Mouse (Mus musculus) CH12.LX (cell line): ENCODE data around the gene Matn4. TPM values are rescaled to one million over a fixed set of nuclear protein-coding genes. Genes with fewer than 3 reads are reported as not detected.

ENCODE experiments used
- DNase-seq: peaks from one replicate; pipeline ENCODE4 v3.0.0-alpha.2; 2013; ENCODE audit errors: extremely low read depth
- H3K27ac ChIP-seq: 2 replicates; pipeline ENCODE4 v1.5.1; 2012; ENCODE audit warnings: low read depth, mild to moderate bottlenecking, control low read depth, moderate library complexity; ENCODE audit not compliant: insufficient read depth
- H3K27me3 ChIP-seq: replicated peaks from 2 replicates; pipeline ENCODE3; 2012; ENCODE audit warnings: inconsistent platforms
- H3K36me3 ChIP-seq, 2 experiments: replicated peaks in 1 of 2; 2 replicates each; pipeline versions ENCODE3 to v1.6.1; 2012; ENCODE audit warnings: inconsistent platforms in 1 of 2, low read length in 1 of 2, mild to moderate bottlenecking in 1 of 2, mixed read lengths in 1 of 2, moderate library complexity in 1 of 2; ENCODE audit not compliant: control insufficient read depth in 1 of 2, insufficient read depth in 1 of 2
- H3K4me1 ChIP-seq, 2 experiments: 2 replicates each; pipeline ENCODE4 v1.6.1; 2012; ENCODE audit warnings: inconsistent platforms in 1 of 2, moderate library complexity in 1 of 2; ENCODE audit not compliant: insufficient read depth in 2 of 2, control insufficient read depth in 1 of 2
- H3K4me2 ChIP-seq: 2 replicates; pipeline ENCODE4 v1.6.1; 2012; ENCODE audit warnings: low read depth, mild to moderate bottlenecking, control low read depth; ENCODE audit not compliant: poor library complexity, insufficient read depth, severe bottlenecking
- H3K4me3 ChIP-seq, 3 experiments: fragments of 150-350 bp in 1 of 3; sonication (generic) in 1 of 3; replicated peaks in 1 of 3; 2 replicates each; pipeline versions ENCODE3 to v1.5.1; 2011 to 2012; ENCODE audit warnings: low read depth in 2 of 3, low read length in 2 of 3, mild to moderate bottlenecking in 2 of 3, moderate library complexity in 2 of 3, control low read depth in 1 of 3, improper control_type of control experiment in 1 of 3, inconsistent platforms in 1 of 3, mixed read lengths in 1 of 3; ENCODE audit not compliant: poor library complexity in 1 of 3
- H3K79me2 ChIP-seq: replicated peaks from 2 replicates; pipeline ENCODE4 v1.6.1; 2012; ENCODE audit warnings: mild to moderate bottlenecking, moderate library complexity; ENCODE audit not compliant: control insufficient read depth, poor library complexity, insufficient read depth, severe bottlenecking; ENCODE audit errors: extremely low read depth
- H3K9ac ChIP-seq: 2 replicates; pipeline ENCODE4 v1.6.1; 2012; ENCODE audit warnings: low read depth, mild to moderate bottlenecking, control low read depth, moderate library complexity; ENCODE audit not compliant: insufficient read depth
- H3K9me3 ChIP-seq: replicated peaks from 2 replicates; pipeline ENCODE3; 2012; ENCODE audit warnings: low read length, inconsistent platforms, mixed read lengths
- CHD1 ChIP-seq: IDR thresholded peaks from 2 replicates; pipeline ENCODE4 v1.6.1; 2012; ENCODE audit warnings: low read depth, low read length, improper control_type of control experiment, inconsistent platforms
- CTCF ChIP-seq, 2 experiments: IDR thresholded peaks in 1 of 2; conservative IDR thresholded peaks in 1 of 2; 2 replicates each; pipeline ENCODE4 v1.5.1; 2011 to 2012; ENCODE audit warnings: low read depth in 2 of 2, low read length in 2 of 2, improper control_type of control experiment in 1 of 2, inconsistent platforms in 1 of 2, mild to moderate bottlenecking in 1 of 2, moderate library complexity in 1 of 2
- E2F4 ChIP-seq: IDR thresholded peaks from 2 replicates; pipeline ENCODE4 v1.6.1; 2011; ENCODE audit warnings: low read depth, low read length, improper control_type of control experiment; ENCODE audit not compliant: insufficient replicate concordance
- ELF1 ChIP-seq: IDR thresholded peaks from 2 replicates; pipeline ENCODE4 v1.6.1; 2014; ENCODE audit warnings: low read depth, mild to moderate bottlenecking, inconsistent platforms, low read length, improper control_type of control experiment
- EP300 ChIP-seq: IDR thresholded peaks from 2 replicates; pipeline ENCODE4 v1.6.1; 2011; ENCODE audit warnings: low read length, improper control_type of control experiment
- HCFC1 ChIP-seq: IDR thresholded peaks from 2 replicates; pipeline ENCODE4 v1.6.1; 2012; ENCODE audit warnings: low read depth, mild to moderate bottlenecking, inconsistent platforms, low read length, improper control_type of control experiment
- IRF4 ChIP-seq: IDR thresholded peaks from 2 replicates; pipeline ENCODE4 v1.6.1; 2014; ENCODE audit warnings: low read depth, mild to moderate bottlenecking, inconsistent platforms, low read length, improper control_type of control experiment
- KAT2A ChIP-seq: IDR thresholded peaks from 2 replicates; pipeline ENCODE4 v1.6.1; 2012; ENCODE audit warnings: low read length, improper control_type of control experiment, inconsistent platforms; ENCODE audit not compliant: insufficient replicate concordance
- MAFK ChIP-seq: IDR thresholded peaks from 2 replicates; pipeline ENCODE4 v1.6.1; 2011; ENCODE audit warnings: low read length, improper control_type of control experiment; ENCODE audit not compliant: insufficient replicate concordance
- MAZ ChIP-seq: IDR thresholded peaks from 2 replicates; pipeline ENCODE4 v1.6.1; 2012; ENCODE audit warnings: low read depth, mild to moderate bottlenecking, inconsistent platforms, low read length, improper control_type of control experiment, moderate library complexity
- MYC ChIP-seq: IDR thresholded peaks from 2 replicates; pipeline ENCODE4 v1.6.1; 2011; ENCODE audit warnings: low read depth, mild to moderate bottlenecking, improper control_type of control experiment, low read length
- NELFE ChIP-seq: IDR thresholded peaks from 2 replicates; pipeline ENCODE4 v1.6.1; 2011; ENCODE audit warnings: low read depth, low read length, improper control_type of control experiment
- NRF1 ChIP-seq: IDR thresholded peaks from 2 replicates; pipeline ENCODE4 v1.6.1; 2014; ENCODE audit warnings: low read depth, mild to moderate bottlenecking, inconsistent platforms, low read length, improper control_type of control experiment, moderate library complexity
- PAX5 ChIP-seq: IDR thresholded peaks from 2 replicates; pipeline ENCODE4 v1.6.1; 2012; ENCODE audit warnings: low read length, inconsistent platforms, mixed read lengths
- POLR2A ChIP-seq: IDR thresholded peaks from 2 replicates; pipeline ENCODE4 v1.6.1; 2011; ENCODE audit warnings: low read depth, mild to moderate bottlenecking, improper control_type of control experiment, low read length
- SMC3 ChIP-seq: IDR thresholded peaks from 2 replicates; pipeline ENCODE4 v1.6.1; 2011; ENCODE audit warnings: low read depth, low read length, improper control_type of control experiment
- TBP ChIP-seq: conservative IDR thresholded peaks from 2 replicates; pipeline ENCODE4 v1.6.1; 2011; ENCODE audit warnings: low read depth, low read length, improper control_type of control experiment
- TCF12 ChIP-seq: IDR thresholded peaks from 2 replicates; pipeline ENCODE4 v1.6.1; 2014; ENCODE audit warnings: low read depth, mild to moderate bottlenecking, inconsistent platforms, low read length, improper control_type of control experiment
- USF2 ChIP-seq: conservative IDR thresholded peaks from 2 replicates; pipeline ENCODE4 v1.6.1; 2011; ENCODE audit warnings: low read depth, low read length, improper control_type of control experiment
- ZMIZ1 ChIP-seq: IDR thresholded peaks from 2 replicates; pipeline ENCODE4 v1.6.1; 2012; ENCODE audit warnings: low read depth, mild to moderate bottlenecking, inconsistent platforms, low read length, improper control_type of control experiment
- ZNF384 ChIP-seq: IDR thresholded peaks from 2 replicates; pipeline ENCODE4 v1.6.1; 2012; ENCODE audit warnings: low read depth, low read length, improper control_type of control experiment, inconsistent platforms
- dilution Hi-C: fragments of 300-500 bp; cut with MboI; formaldehyde crosslinking; loops from 2 replicates; pipeline ENCODE4 v1.14.3; 2020; ENCODE audit warnings: low sequenced_read_pairs; ENCODE audit not compliant: extremely low pct_unique_long_range_greater_than_20kb, extremely low pct_ligation_motif_present
- in situ Hi-C: fragments of 300-500 bp; cut with MboI; formaldehyde crosslinking; loops from 3 replicates; pipeline ENCODE4 v1.14.3; 2019; ENCODE audit warnings: low sequenced_read_pairs, low pct_ligation_motif_present, low pct_unique_long_range_greater_than_20kb, mixed read lengths
- polyA plus RNA-seq: library from polyadenylated mRNA; unstranded; fragments of >175 nt; gene quantifications from 2 replicates; pipeline ENCODE4 v1.2.1, GENCODE M21; 2012; ENCODE audit warnings: low read depth; ENCODE audit not compliant: insufficient read length
- total RNA-seq, 2 experiments: library from RNA; depleted of rRNA; stranded (reverse); fragments of 300-350 nt in 1 of 2; fragments of >200 nt in 1 of 2; gene quantifications; 2 replicates each; pipeline ENCODE4 v1.2.3; 2012 to 2014

Matn4 gene
- total and polyA plus RNA-seq, 3 experiments, result not detected

GRCm38 (mm10) chr2:164432541-164433191 is 27.7 kb upstream of the Matn4 start:
- Histone ChIP-seq H3K4me1 (peaks cover 23 to 49% of the 10 kb centered on the region in 2 experiments), H3K36me3 (peaks cover 28 to 69% of the 10 kb centered on the region in 2 experiments), H3K9ac (no peak overlapping the region), H3K79me2 (peaks cover 35% of the 10 kb centered on the region), H3K9me3 (no peaks in the 10 kb centered on the region), H3K4me3 (no peak overlapping the region), H3K27ac (no peak overlapping the region), H3K4me2 (no peak overlapping the region), H3K27me3 (no peaks in the 10 kb centered on the region)
- DNase-seq, result no peak
- TF ChIP-seq MAFK (no peak), CTCF (conservative IDR thresholded peaks at IDR 0.05 in 1 of 2, IDR thresholded peaks at IDR 0.05 in 1 of 2; ENCODE audit: low read depth in 2 of 2, low read length in 2 of 2) (no peak), MYC (no peak), KAT2A (no peak), MAZ (no peak), POLR2A (no peak), ELF1 (no peak), NELFE (no peak), EP300 (no peak), ZMIZ1 (no peak), USF2 (no peak), SMC3 (no peak), TBP (no peak), TCF12 (no peak)
- dilution Hi-C loops (no loop called here), in situ Hi-C loops (no loop called here)

DNA sequence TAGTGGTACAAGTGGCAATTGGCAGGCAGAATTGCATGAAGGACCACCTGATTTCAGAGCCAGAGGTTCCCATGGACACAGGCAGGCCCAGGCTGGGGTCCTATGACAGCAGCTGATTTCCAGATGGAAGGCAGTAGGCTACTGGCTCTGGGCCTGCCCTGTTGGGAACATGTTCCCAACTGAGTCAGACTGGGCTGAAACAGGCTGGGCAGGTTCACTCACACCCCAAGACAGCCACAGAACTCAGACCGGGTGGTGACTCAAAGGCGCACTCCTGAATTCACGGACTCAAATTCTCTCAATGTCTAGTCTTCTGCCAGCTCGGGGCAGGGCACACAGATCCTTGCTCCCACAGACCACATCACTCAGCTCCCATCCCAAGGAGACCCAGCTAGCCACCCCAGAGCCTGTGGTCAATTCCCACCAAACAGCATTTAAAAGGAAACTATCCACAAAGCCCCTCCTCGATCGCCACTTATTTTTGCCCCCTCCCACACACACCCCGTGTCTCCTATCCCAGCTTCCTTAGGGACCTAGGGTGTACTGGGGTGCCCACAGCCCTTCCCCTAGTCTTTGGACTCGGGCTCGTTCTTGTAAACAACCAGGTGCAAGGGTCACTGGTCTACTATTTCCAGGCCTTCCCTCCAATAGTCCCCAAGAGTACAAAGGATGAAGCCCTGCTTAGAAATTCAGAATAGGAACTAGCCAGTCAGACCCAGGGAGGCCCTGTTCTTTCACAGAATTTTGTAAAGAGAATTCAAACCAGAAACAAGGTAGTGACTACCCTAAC is 26.9 kb upstream of the Matn4 start:
- no peak for DNase-seq
- Histone ChIP-seq H3K9ac (no peak overlapping the region), H3K4me2 (no peak overlapping the region), H3K27me3 (no peaks in the 10 kb centered on the region), H3K36me3 (peaks cover 35 to 77% of the 10 kb centered on the region in 2 experiments), H3K79me2 (peaks cover 35% of the 10 kb centered on the region), H3K27ac (no peak overlapping the region)
- dilution Hi-C loops, result no loop called here
- no peak for TF ChIP-seq NELFE
- no peak for TF ChIP-seq TCF12
- no peak for TF ChIP-seq IRF4
- no peak for TF ChIP-seq NRF1
- TF ChIP-seq TBP, result no peak
- no peak for TF ChIP-seq ELF1
- no peak for TF ChIP-seq MAZ
- TF ChIP-seq MYC, result no peak
- no peak for TF ChIP-seq E2F4
- no peak for TF ChIP-seq CHD1
- TF ChIP-seq ZNF384, result no peak
- TF ChIP-seq PAX5, result no peak
- TF ChIP-seq HCFC1, result no peak
- TF ChIP-seq, all 38 proteins: peak for 0
- peaks cover 18 to 41% of the 10 kb centered on the region in 2 experiments for H3K4me1 ChIP-seq
- H3K4me3 ChIP-seq, result no peak overlapping the region
- in situ Hi-C loops, result no loop called here
- H3K9me3 ChIP-seq, result no peaks in the 10 kb centered on the region
